Mouse (Mus musculus) splenic B cell, adult 2 months (primary cell): Measurements from ENCODE around the gene Slc23a2.
A peak's percentile ranks its signal among the peaks of the same experiment; 100 is the strongest.

Experiments used
- DNase-seq: peaks from one replicate; pipeline ENCODE4 v3.0.0-alpha.2; 2011; ENCODE audit warnings: low read depth, low spot score
- H3K27me3 ChIP-seq: 2 replicates; pipeline ENCODE4 v1.6.1; 2012; ENCODE audit warnings: mild to moderate bottlenecking, low read length, moderate library complexity, mixed read lengths; ENCODE audit not compliant: control insufficient read depth, poor library complexity, insufficient read depth, severe bottlenecking
- H3K36me3 ChIP-seq: 2 replicates; pipeline ENCODE4 v1.6.1; 2012; ENCODE audit warnings: mild to moderate bottlenecking, low read length, moderate library complexity, mixed read lengths; ENCODE audit not compliant: control insufficient read depth, poor library complexity, insufficient read depth, severe bottlenecking

Gene Slc23a2

DNA sequence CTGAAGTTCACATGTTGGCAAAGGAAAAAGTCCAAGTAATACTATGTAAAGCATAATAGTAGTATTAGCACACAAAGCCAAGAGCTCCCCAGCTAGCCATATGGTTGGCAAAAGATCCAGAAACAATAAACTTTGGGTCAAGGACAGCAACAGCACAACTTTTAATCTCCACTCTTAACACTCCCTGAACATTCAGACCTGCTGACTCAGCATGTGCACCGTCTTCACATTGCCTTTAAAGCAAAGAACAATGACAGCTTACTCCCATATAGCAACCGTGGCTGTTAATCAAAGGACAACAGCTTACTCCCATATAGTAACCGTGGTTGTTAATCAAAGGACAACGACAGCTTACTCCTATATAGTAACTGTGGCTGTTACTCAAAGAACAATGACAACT is 48.3 kb downstream of the Slc23a2 start:
- Histone ChIP-seq H3K36me3 (no peaks in the 10 kb centered on the region; the same call in 1 of the 2 replicates), H3K27me3 (no peaks in the 10 kb centered on the region)
- no peak for DNase-seq

DNA sequence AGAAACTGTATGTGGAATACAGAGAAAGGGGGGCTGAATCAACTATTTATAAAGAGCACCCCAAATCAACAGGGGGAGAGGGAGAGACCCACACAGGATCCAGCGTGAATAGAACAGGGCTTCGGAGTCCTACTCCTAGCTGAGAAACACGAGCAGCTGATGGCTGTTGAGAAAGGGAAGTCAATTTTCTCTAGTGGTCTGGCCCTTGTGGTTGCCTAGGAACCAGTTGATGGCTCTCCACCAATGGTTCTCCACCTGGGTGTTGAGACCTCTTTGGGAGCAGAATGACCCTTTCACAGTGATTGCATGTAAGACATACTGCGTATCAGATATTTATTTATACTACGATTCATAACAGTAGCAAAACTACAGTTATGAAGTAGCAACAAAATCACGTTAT is 49.1 kb downstream of the Slc23a2 start:
- DNase-seq: peak; percentile 51
- no peaks in the 10 kb centered on the region for H3K27me3 ChIP-seq
- H3K36me3 ChIP-seq: no peaks in the 10 kb centered on the region; the same call in 1 of the 2 replicates

- Histone ChIP-seq H3K36me3 (no peaks in the 10 kb centered on the region; the same call in 1 of the 2 replicates), H3K27me3 (no peaks in the 10 kb centered on the region)
- DNase-seq: peak; percentile 87
Observed at GRCm38 (mm10) chr2:132094441-132095230, 50.3 kb downstream of the Slc23a2 start.

DNA sequence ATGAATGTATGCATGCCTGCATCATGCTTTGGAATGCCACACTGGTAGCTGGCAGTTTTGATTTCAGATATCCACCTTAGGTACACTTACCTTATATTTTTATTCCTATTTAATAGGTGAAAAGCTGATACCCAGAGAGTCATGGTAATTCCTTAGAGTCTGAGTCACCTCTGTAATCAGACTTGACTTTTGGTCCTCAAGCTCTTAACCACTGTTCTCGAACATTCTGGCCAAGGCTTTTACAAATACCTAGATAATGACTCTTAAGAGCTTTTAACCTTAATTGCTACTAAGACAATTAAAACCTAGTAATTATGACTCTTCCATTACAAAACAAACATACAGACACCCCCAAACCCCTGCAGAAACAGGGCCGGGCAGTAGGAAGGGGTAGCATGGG is 51.2 kb downstream of the Slc23a2 start:
- Histone ChIP-seq H3K27me3 (no peaks in the 10 kb centered on the region), H3K36me3 (peaks cover under 1% of the 10 kb centered on the region; the same call in 1 of the 2 replicates)
- DNase-seq: no peak

- H3K36me3 ChIP-seq: peaks cover 4% of the 10 kb centered on the region; the same call in 1 of the 2 replicates
- DNase-seq: no peak
- no peaks in the 10 kb centered on the region for H3K27me3 ChIP-seq
Observed at GRCm38 (mm10) chr2:132093298-132093697, 51.6 kb downstream of the Slc23a2 start.

DNA sequence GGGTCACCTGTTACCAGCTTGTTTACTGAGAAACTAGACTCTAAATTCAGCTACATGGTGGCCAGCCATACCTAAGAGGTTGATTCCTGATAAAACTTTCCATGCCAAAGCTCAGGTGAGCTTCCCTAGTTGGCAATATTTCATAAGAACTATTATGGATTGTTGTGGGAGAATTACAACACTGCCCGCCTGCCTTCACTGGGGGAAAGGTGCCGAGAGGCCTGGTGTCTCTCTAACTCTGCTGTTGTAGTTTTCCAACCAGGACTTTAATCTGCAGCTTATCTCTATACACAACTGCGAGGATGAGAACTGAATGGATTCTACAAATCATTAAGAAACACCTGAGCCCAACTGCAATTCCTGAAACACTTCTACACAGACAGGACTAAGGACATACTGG is 52.2 kb downstream of the Slc23a2 start:
- Histone ChIP-seq H3K27me3 (no peaks in the 10 kb centered on the region), H3K36me3 (peaks cover 4% of the 10 kb centered on the region; the same call in 1 of the 2 replicates)
- DNase-seq: no peak

- DNase-seq: peak; percentile 45
- no peaks in the 10 kb centered on the region for H3K27me3 ChIP-seq
- H3K36me3 ChIP-seq: peaks cover 4% of the 10 kb centered on the region; the same call in 1 of the 2 replicates
Observed at GRCm38 (mm10) chr2:132091749-132092148, 53.2 kb downstream of the Slc23a2 start.

DNA sequence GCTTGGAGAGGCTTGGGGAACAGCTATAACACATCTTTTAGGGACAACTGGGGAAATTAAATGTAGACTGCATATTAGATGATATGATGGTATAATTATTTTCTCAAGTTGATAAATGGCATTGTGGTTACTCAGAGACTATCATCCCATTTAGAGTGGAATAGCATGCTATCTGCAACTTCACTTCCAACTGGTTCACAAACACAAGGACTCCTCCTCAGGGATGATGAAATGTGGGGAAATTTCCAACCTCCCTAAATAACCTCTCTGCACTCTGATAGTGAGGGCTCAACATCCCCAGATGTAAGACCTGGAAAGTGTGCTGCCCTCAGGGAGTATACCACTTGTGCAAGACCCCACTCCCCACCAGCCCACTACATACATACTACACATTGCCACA is 60.1 kb downstream of the Slc23a2 start:
- Histone ChIP-seq H3K27me3 (no peaks in the 10 kb centered on the region), H3K36me3 (peaks cover 8% of the 10 kb centered on the region)
- no peak for DNase-seq

DNA sequence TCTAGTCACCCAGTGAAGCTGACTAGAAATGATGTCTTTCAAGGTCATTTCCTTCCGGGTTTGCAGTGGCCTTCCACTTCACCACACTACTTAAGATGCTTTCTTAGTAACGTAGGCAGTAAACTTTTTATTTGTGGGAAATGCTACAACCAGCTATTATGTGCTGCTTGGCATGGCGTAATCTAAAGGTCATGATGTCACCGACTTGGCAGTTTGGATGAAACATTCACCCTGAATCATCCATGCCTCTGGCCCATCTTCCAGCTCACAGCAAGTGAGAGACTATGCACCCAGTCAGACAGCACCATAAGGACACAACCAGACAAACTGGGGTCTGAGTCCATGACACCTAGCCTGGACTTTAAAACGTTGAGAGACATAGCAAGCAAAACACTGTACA is 60.5 kb downstream of the Slc23a2 start:
- Histone ChIP-seq H3K36me3 (peaks cover 8% of the 10 kb centered on the region), H3K27me3 (no peaks in the 10 kb centered on the region)
- no peak for DNase-seq

- H3K27me3 ChIP-seq: no peaks in the 10 kb centered on the region
- DNase-seq: no peak
- H3K36me3 ChIP-seq: peaks cover 4% of the 10 kb centered on the region
Observed at GRCm38 (mm10) chr2:132079139-132079538, 65.8 kb downstream of the Slc23a2 start.

DNA sequence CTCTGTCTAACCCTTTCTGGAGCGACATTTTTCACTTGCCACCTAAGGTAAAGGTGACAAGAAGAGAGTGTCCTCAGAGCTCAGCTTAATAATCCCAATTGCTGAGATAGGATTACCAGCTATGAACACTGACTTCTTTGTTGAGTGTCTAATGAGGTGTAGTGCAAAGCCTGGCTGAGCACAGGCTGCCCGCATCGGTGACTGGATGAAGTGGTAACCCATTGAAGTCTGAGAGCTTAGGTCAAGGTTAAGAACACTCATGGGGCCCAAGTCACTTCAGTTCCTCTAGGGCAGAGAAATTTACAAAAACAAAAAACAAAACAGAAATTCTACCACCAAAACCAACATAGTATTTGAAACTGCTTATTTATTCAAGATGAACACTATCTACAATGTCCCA is 71.9 kb downstream of the Slc23a2 start:
- H3K27me3 ChIP-seq: no peaks in the 10 kb centered on the region
- peaks cover 10% of the 10 kb centered on the region for H3K36me3 ChIP-seq
- no peak for DNase-seq

DNA sequence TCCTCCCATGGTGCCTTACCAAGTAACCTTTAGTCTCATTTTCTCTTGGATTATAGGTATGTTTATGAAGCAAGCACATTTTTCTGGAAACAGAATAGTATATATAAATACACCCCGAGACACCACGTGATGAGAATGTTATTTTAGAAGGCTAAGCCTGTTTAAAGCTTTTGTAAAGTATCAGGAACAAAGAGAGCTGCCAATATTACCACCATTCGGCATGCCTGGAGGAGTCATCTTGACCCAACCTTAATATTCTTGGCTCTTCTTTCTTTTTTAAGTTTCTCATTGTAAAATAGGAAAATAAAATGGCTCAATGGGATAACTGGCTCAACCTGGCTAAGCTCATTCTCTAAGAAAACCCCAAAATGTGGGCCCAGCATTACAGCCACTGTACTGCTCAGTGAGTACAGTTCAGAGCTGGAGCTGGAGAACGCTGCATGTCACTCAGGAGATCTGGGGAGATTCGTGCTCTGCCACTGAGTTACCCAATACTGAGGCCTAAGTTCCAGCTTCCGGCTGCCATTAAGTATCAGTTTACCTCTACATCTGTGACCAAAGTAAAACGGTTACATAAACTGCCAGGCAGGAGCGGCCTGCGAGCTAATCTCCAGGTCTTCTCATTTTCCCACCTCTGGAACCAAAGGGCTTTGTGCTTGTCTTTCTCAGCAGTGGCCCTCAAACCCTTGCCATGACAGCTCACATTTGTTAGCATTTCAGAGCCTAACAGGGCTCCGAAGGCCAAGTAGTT is 74.7 kb downstream of the Slc23a2 start:
- DNase-seq: no peak

DNA sequence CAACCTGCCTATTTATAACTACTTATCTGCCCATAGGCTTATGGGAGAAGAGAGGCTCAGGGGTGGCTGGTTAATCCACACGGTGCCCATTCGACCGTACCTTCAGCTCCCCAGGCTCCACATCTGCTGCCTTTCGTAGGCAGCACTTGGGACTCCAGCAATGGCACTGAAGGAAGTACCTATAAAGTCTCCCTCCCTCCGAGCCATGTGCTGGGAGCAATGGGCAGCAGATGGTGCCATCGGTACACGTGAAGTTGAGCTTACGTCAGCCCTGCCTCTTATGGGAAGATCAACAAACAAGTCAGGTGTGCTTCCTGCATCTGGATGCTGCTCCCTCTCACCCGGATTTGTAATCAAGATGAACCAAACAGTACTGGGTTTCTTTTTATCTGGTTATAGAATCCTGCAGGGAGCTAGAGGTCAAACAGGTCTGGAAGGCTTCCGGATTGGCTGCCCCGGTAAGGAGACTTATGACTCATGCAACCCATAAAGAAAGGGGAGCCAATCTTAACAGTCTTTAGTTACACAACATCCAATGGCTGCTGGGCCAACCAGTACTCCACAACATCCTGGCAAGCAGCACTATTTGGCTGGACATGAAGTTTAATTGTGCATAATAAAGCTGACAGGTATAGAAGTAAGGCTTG is 80.6 kb downstream of the Slc23a2 start:
- DNase-seq: peak; percentile 62

More for the DNA sequence above, 74.7 kb downstream of the Slc23a2 start:
- peaks cover 9% of the 10 kb centered on the region for H3K36me3 ChIP-seq
- H3K27me3 ChIP-seq: no peaks in the 10 kb centered on the region

DNA sequence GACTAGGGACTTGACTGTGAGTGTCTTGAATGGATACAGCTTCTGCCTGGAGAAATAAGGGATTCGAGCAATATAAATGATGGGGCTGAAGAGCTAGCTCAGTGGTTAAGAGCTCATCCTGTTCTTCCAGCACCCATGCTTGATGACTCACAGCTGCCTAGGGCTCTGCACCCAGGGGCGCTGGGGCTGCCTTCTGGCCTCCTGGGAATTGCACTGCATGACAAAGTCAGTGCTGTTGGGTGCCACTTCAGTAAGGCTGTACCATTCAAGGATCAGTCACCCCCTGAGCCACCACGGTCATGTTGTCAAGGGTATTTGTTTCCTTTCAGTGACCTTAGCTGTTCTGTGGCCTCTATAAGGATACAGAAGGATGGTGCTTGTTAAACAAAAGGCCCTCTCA is 81.1 kb downstream of the Slc23a2 start:
- Histone ChIP-seq H3K36me3 (no peaks in the 10 kb centered on the region; the same call in 1 of the 2 replicates), H3K27me3 (no peaks in the 10 kb centered on the region)
- DNase-seq: peak; percentile 52

More for the DNA sequence above, 80.6 kb downstream of the Slc23a2 start:
- H3K36me3 ChIP-seq: no peaks in the 10 kb centered on the region; the same call in 1 of the 2 replicates
- no peaks in the 10 kb centered on the region for H3K27me3 ChIP-seq

DNA sequence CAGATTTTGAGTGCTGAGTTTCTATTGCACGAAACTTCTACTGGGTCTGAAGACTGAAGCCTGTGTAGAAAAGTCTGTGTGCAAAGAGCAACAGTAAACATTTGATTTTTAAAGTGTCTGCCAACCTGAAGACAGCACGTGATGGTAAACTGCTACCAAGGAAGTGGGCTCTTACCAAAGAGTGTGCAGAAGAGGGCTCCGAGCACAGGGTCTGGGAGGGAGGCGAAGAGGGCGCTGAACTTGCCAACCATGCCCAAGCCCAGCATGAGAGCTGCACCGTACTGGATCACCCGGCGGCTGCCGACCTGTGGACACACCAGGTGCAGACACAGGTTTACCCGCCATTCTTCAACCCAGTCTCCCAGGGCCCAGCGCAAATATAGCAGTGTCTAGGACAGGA is 83.0 kb downstream of the Slc23a2 start:
- Histone ChIP-seq H3K27me3 (no peaks in the 10 kb centered on the region), H3K36me3 (no peaks in the 10 kb centered on the region; the same call in none of the 2 replicates)
- DNase-seq: no peak
